Mouse (Mus musculus) limb, embryonic 10.5 days (tissue): ENCODE data around the gene Ypel2. TPM values are rescaled to one million over a fixed set of nuclear protein-coding genes. Genes with fewer than 3 reads are reported as not detected.

Experiments used
- DNase-seq: peaks from one replicate; pipeline ENCODE4 v3.0.0-alpha.2; 2017; ENCODE audit warnings: low spot score
- H3K27ac ChIP-seq: fragments of 300-500 bp; sonication (generic); 2 replicates; pipeline ENCODE4 v1.5.1; 2016; ENCODE audit warnings: mild to moderate bottlenecking
- H3K27me3 ChIP-seq: fragments of 300-500 bp; sonication (generic); 2 replicates; pipeline ENCODE4 v1.6.1; 2016; ENCODE audit warnings: low read depth, mild to moderate bottlenecking; ENCODE audit not compliant: poor library complexity, severe bottlenecking
- H3K36me3 ChIP-seq: fragments of 300-500 bp; sonication (generic); 2 replicates; pipeline ENCODE4 v1.6.1; 2016; ENCODE audit warnings: mild to moderate bottlenecking, moderate library complexity
- H3K4me1 ChIP-seq: fragments of 300-500 bp; sonication (generic); 2 replicates; pipeline ENCODE4 v1.6.1; 2016
- H3K4me3 ChIP-seq: fragments of 300-500 bp; sonication (generic); 2 replicates; pipeline ENCODE4 v1.5.1; 2016; ENCODE audit warnings: mild to moderate bottlenecking, moderate library complexity
- H3K9me3 ChIP-seq: fragments of 300-500 bp; sonication (generic); replicated peaks from 2 replicates; pipeline ENCODE4 v1.6.1; 2016; ENCODE audit warnings: mild to moderate bottlenecking
- WGBS: fragments of 180-500 bp; shearing (Covaris S2); methylation state at CpG from one replicate; pipeline ENCODE4 v1.1.7; 2016; 5-methylcytosine and 5-hydroxymethylcytosine counted together
- polyA plus RNA-seq: library from polyadenylated mRNA; unstranded; fragments of >200 nt; fragmentation: Nextera tagmentation; extraction: Ambion mirVana; gene quantifications from 2 replicates; pipeline ENCODE4 v1.2.1, GENCODE M21; 2016

Ypel2 gene
- polyA plus RNA-seq, 1 experiment from 2014 or later = 5.5 TPM

- WGBS = 6% methylated on average over 19 of the region's 19 CpGs
Measured at GRCm38 (mm10) chr11:86894171-86894577, 99.3 kb downstream of the Ypel2 start.

GRCm38 (mm10) chr11:86892996-86893670 lies 100.4 kb downstream of the Ypel2 start:
- H3K27me3 ChIP-seq = peaks cover 9% of the 10 kb centered on the region
- no peaks in the 10 kb centered on the region for H3K36me3 ChIP-seq
- DNase-seq = no peak
- H3K4me3 ChIP-seq = no peak overlapping the region
- no peak overlapping the region for H3K27ac ChIP-seq
- 80% methylated on average over 15 of the region's 15 CpGs for WGBS
- H3K9me3 ChIP-seq = no peaks in the 10 kb centered on the region
- peaks cover 26% of the 10 kb centered on the region for H3K4me1 ChIP-seq

More at GRCm38 (mm10) chr11:86894171-86894577, 99.3 kb downstream of the Ypel2 start:
- peak; percentile 87 for DNase-seq
- Histone ChIP-seq H3K27me3 (peaks cover 9% of the 10 kb centered on the region), H3K9me3 (no peaks in the 10 kb centered on the region), H3K4me3 (peak overlapping the region; percentile 51), H3K4me1 (peaks cover 33% of the 10 kb centered on the region), H3K27ac (peak overlapping the region; percentile 34), H3K36me3 (no peaks in the 10 kb centered on the region)

Other genes starting within 250 kb of the Ypel2 start
- 107 and 127 TPM in 2 replicates for gene Cltc, start 236.1 kb downstream of the Ypel2 start, polyA plus RNA-seq
- gene Dhx40, start 186.0 kb downstream of the Ypel2 start, polyA plus RNA-seq = 28.4 and 36.1 TPM in 2 replicates
- gene Gdpd1, start 80.4 kb upstream of the Ypel2 start, polyA plus RNA-seq = 16.6 and 25.9 TPM in 2 replicates
- gene Smg8, start 93.1 kb upstream of the Ypel2 start, polyA plus RNA-seq = 28.0 and 31.8 TPM in 2 replicates
- gene Prr11, start 115.0 kb upstream of the Ypel2 start, polyA plus RNA-seq = 14.7 and 15.7 TPM in 2 replicates
- 90.1 and 113 TPM in 2 replicates for gene Ska2, start 115.5 kb upstream of the Ypel2 start, polyA plus RNA-seq
- gene Trim37, start 133.4 kb upstream of the Ypel2 start, polyA plus RNA-seq = 42.7 and 46.5 TPM in 2 replicates